Mouse (Mus musculus): ENCODE data around the gene Fam122c. TPM values are rescaled to one million over a fixed set of nuclear protein-coding genes. Genes with fewer than 3 reads are reported as not detected.

Gene Fam122c
- polyA plus RNA-seq, 1 experiment from 2014 or later, result not detected

Other genes with a start within 250 kb of the Fam122c start
- gene Plac1, start 33.3 kb upstream of the Fam122c start, polyA plus RNA-seq (2016; fragmentation: Nextera tagmentation; extraction: Ambion mirVana), result 0.97 and 1.1 TPM in 2 replicates
- 7.0 and 7.6 TPM in 2 replicates for gene Fam122b, start 3.6 kb upstream of the Fam122c start, polyA plus RNA-seq (2016; fragmentation: Nextera tagmentation; extraction: Ambion mirVana)
- gene Mospd1, start 97.1 kb downstream of the Fam122c start, polyA plus RNA-seq (2016; fragmentation: Nextera tagmentation; extraction: Ambion mirVana), result 52.9 and 54.4 TPM in 2 replicates
- not detected in 2 replicates for gene Etd, start 161.5 kb downstream of the Fam122c start, polyA plus RNA-seq (2016; fragmentation: Nextera tagmentation; extraction: Ambion mirVana)

Data from forebrain, embryonic 12.5 days (tissue).